Comparison of ENCODE assay signal across 9 mouse cellular contexts in the genomic region with DNA sequence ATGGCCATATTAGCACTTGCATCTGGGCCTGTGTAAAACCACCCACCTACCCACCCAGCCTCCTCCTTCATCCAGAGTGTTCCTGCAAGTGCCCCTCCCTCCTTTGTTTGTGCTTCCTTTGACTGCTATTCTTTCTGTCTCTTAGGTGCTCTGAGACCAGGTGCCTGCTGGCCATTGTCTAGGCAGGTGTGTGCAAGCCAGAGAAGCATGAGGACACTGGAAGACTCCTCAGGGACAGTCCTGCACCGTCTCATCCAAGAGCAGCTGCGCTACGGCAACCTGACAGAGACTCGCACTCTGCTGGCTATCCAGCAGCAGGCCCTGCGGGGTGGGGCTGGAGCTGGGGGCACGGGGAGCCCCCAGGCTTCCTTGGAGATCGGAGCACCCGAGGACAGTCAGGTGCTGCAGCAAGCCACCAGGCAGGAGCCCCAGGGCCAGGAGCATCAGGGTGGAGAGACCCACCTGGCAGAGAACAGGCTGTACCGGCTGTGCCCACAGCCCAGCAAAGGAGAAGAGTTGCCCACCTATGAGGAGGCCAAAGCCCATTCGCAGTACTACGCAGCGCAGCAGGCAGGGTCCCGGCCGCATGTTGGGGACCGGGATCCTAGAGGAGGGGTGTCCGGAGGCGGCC. TPM values are rescaled to one million over a fixed set of nuclear protein-coding genes. Genes with fewer than 3 reads are reported as not detected.
DNase-seq lines count a peak whose midpoint lies in the region; ATAC-seq lines count a peak whose summit lies in the region.
"Had no signal": no experiment of that assay in that cellular context is flagged by ENCODE, and none has a peak within 500 bp of the region (broad histone marks: within the 10 kb centered on the region; RNA-seq: fewer than 3 reads in every experiment).

No protein-coding gene starts in this region.

- H3K9ac ChIP-seq in embryonic facial prominence, embryonic 14.5 days (ENCODE audit: low read depth, low read length), result peak overlapping the region; percentile 95
- peak overlapping the region; percentile 97 for H3K9ac ChIP-seq in intestine, embryonic 16.5 days (ENCODE audit: low read depth, low read length)
- H3K9ac ChIP-seq in midbrain, embryonic 13.5 days (replicated peaks), result peak overlapping the region; percentile 100

- H3K27me3 ChIP-seq in embryonic facial prominence, embryonic 14.5 days (replicated peaks; ENCODE audit: control insufficient read depth, insufficient read depth, low read length), result no peaks in the 10 kb centered on the region
- H3K27me3 ChIP-seq in intestine, embryonic 16.5 days (replicated peaks; ENCODE audit: control insufficient read depth, insufficient read depth, low read length), result no peaks in the 10 kb centered on the region
- no peaks in the 10 kb centered on the region for H3K27me3 ChIP-seq in midbrain, embryonic 13.5 days

- H3K4me3 ChIP-seq in embryonic facial prominence, embryonic 14.5 days (ENCODE audit: low read depth, low read length), result peak overlapping the region; percentile 80
- peak overlapping the region; percentile 90 for H3K4me3 ChIP-seq in intestine, embryonic 16.5 days (ENCODE audit: low read length)
- peak overlapping the region; percentile 93 for H3K4me3 ChIP-seq in midbrain, embryonic 13.5 days (replicated peaks)

- ATAC-seq in embryonic facial prominence, embryonic 14.5 days (ENCODE audit: low read depth), result no peak
- no peak for ATAC-seq in intestine, embryonic 16.5 days
- no peak for ATAC-seq in midbrain, embryonic 13.5 days

- peak overlapping the region; percentile 62 for H3K27ac ChIP-seq in embryonic facial prominence, embryonic 14.5 days (replicated peaks; ENCODE audit: low read depth, low read length)
- peak overlapping the region; percentile 42 for H3K27ac ChIP-seq in intestine, embryonic 16.5 days (ENCODE audit: low read length)
- H3K27ac ChIP-seq in midbrain, embryonic 13.5 days, result peak overlapping the region; percentile 98

- WGBS in embryonic facial prominence, embryonic 14.5 days, result 50% methylated on average over 17 of the region's 17 CpGs
- WGBS in intestine, embryonic 16.5 days, result 50% methylated on average over 17 of the region's 17 CpGs
- 62% methylated on average over 17 of the region's 17 CpGs for WGBS in midbrain, embryonic 13.5 days

- H3K4me2 ChIP-seq in embryonic facial prominence, embryonic 14.5 days (ENCODE audit: low read depth, low read length), result peak overlapping the region; percentile 92
- H3K4me2 ChIP-seq in intestine, embryonic 16.5 days (ENCODE audit: low read depth, low read length), result peak overlapping the region; percentile 92
- H3K4me2 ChIP-seq in midbrain, embryonic 13.5 days (replicated peaks), result peak overlapping the region; percentile 97

- H3K4me1 ChIP-seq in embryonic facial prominence, embryonic 14.5 days (ENCODE audit: control insufficient read depth, insufficient read depth, low read length), result peaks cover 67% of the 10 kb centered on the region
- peaks cover 69% of the 10 kb centered on the region for H3K4me1 ChIP-seq in intestine, embryonic 16.5 days (ENCODE audit: control insufficient read depth, insufficient read depth, low read length)
- H3K4me1 ChIP-seq in midbrain, embryonic 13.5 days (replicated peaks), result peaks cover 73% of the 10 kb centered on the region

- H3K9me3 ChIP-seq in embryonic facial prominence, embryonic 14.5 days (ENCODE audit: control insufficient read depth, low read length), result no peaks in the 10 kb centered on the region
- H3K9me3 ChIP-seq in intestine, embryonic 16.5 days (ENCODE audit: control insufficient read depth, low read length), result no peaks in the 10 kb centered on the region
- H3K9me3 ChIP-seq in midbrain, embryonic 13.5 days, result no peaks in the 10 kb centered on the region

- peak; percentile 93 for DNase-seq in heart, adult 11 months
- DNase-seq in heart, adult 8-10 months (ENCODE audit: low spot score), result no peak
- DNase-seq in embryonic facial prominence, embryonic 14.5 days (ENCODE audit: low spot score), result no peak
- no peak for DNase-seq in MN1 (ENCODE audit: low spot score)
- DNase-seq in ovary, postnatal 10 days (ENCODE audit: low spot score), result no peak
- no peak for DNase-seq in embryo, embryonic 10 days (ENCODE audit: low spot score)

- peaks cover 52% of the 10 kb centered on the region for H3K36me3 ChIP-seq in embryonic facial prominence, embryonic 14.5 days (ENCODE audit: control insufficient read depth, insufficient read depth, low read length)
- H3K36me3 ChIP-seq in intestine, embryonic 16.5 days (ENCODE audit: control insufficient read depth, insufficient read depth, low read length), result peaks cover 16% of the 10 kb centered on the region; the same call in 1 of the 2 replicates
- peaks cover 51% of the 10 kb centered on the region for H3K36me3 ChIP-seq in midbrain, embryonic 13.5 days
- H3K36me3 ChIP-seq: G1E had no signal

RNA-seq across cellular contexts. Expression of gene Amotl2, which starts 3.6 kb away (rescaled TPM):
- total RNA-seq in heart, adult 8-10 months (2022), result 10 to 100 TPM; 56.7 to 80.1 (median 58.6) TPM
- polyA plus RNA-seq in embryonic facial prominence, embryonic 14.5 days (2014; fragmentation: Nextera tagmentation; extraction: Ambion mirVana), result 44.5 and 48.1 TPM in 2 replicates
- polyA plus RNA-seq in intestine, embryonic 16.5 days (2015; fragmentation: Nextera tagmentation; extraction: Ambion mirVana), result 20.4 and 21.8 TPM in 2 replicates
- polyA plus RNA-seq in midbrain, embryonic 13.5 days (2015; fragmentation: Nextera tagmentation; extraction: Ambion mirVana), result 65.0 and 80.6 TPM in 2 replicates
- polyA plus RNA-seq: G1E had no signal

Comparison
In these comparisons a context has a peak if more than half of its experiments do, and no peak if none do; other contexts are left out.
1. H3K27ac ChIP-seq: peak in every context shown above with its lines; median percentile 98 in midbrain, embryonic 13.5 days; 62 in embryonic facial prominence, embryonic 14.5 days; 42 in intestine, embryonic 16.5 days.